Mouse (Mus musculus) forebrain, embryonic 16.5 days (tissue): ENCODE measurements around the gene Gemin6. TPM values are rescaled to one million over a fixed set of nuclear protein-coding genes. Genes with fewer than 3 reads are reported as not detected.
A peak's percentile ranks its signal among the peaks of the same experiment; 100 is the strongest.
"Not testable (repeated sequence)": the region's sequence is repeated elsewhere in the genome, so short reads cannot be mapped to it uniquely, and the experiment has no call there.

ENCODE experiments used
- ATAC-seq: fragments of 200-750 bp; cut with Nextera tagmentation; 2 replicates; pipeline ENCODE4 v1.8.0; 2017; ENCODE audit warnings: mild to moderate bottlenecking, moderate library complexity
- H3K27ac ChIP-seq: fragments of 300-500 bp; sonication (generic); 2 replicates; pipeline ENCODE4 v1.5.1; 2014; ENCODE audit warnings: low read length, control low read depth
- H3K27me3 ChIP-seq: fragments of 300-500 bp; sonication (generic); replicated peaks from 2 replicates; pipeline ENCODE4 v1.6.1; 2014; ENCODE audit warnings: low read length; ENCODE audit not compliant: control insufficient read depth, insufficient read depth
- H3K36me3 ChIP-seq: fragments of 300-500 bp; sonication (generic); 2 replicates; pipeline ENCODE4 v1.6.1; 2014; ENCODE audit not compliant: control insufficient read depth, insufficient read depth
- H3K4me1 ChIP-seq: fragments of 300-500 bp; sonication (generic); replicated peaks from 2 replicates; pipeline ENCODE4 v1.6.1; 2014; ENCODE audit warnings: low read length; ENCODE audit not compliant: control insufficient read depth, insufficient read depth
- H3K4me2 ChIP-seq: fragments of 300-500 bp; sonication (generic); 2 replicates; pipeline ENCODE4 v1.6.1; 2014; ENCODE audit warnings: mild to moderate bottlenecking, low read length, control low read depth
- H3K4me3 ChIP-seq: fragments of 300-500 bp; sonication (generic); replicated peaks from 2 replicates; pipeline ENCODE4 v1.5.1; 2014; ENCODE audit warnings: mild to moderate bottlenecking, low read length, control low read depth
- H3K9ac ChIP-seq: fragments of 300-500 bp; sonication (generic); replicated peaks from 2 replicates; pipeline ENCODE4 v1.6.1; 2014; ENCODE audit warnings: low read depth, low read length, control low read depth
- H3K9me3 ChIP-seq: fragments of 300-500 bp; sonication (generic); 2 replicates; pipeline ENCODE4 v1.6.1; 2016; ENCODE audit warnings: low read length; ENCODE audit not compliant: control insufficient read depth
- WGBS: fragments of 180-500 bp; shearing (Covaris S2); extraction: QIAGEN DNeasy Blood & Tissue Kit; methylation state at CpG from one replicate; pipeline ENCODE4 v1.1.7; 2014; 5-methylcytosine and 5-hydroxymethylcytosine counted together
- polyA plus RNA-seq: library from polyadenylated mRNA; unstranded; fragments of >200 nt; fragmentation: Nextera tagmentation; extraction: Ambion mirVana; gene quantifications from 2 replicates; pipeline ENCODE4 v1.2.1, GENCODE M21; 2015

The Gemin6 gene
- 25.2 and 25.8 TPM in 2 replicates for polyA plus RNA-seq

DNA sequence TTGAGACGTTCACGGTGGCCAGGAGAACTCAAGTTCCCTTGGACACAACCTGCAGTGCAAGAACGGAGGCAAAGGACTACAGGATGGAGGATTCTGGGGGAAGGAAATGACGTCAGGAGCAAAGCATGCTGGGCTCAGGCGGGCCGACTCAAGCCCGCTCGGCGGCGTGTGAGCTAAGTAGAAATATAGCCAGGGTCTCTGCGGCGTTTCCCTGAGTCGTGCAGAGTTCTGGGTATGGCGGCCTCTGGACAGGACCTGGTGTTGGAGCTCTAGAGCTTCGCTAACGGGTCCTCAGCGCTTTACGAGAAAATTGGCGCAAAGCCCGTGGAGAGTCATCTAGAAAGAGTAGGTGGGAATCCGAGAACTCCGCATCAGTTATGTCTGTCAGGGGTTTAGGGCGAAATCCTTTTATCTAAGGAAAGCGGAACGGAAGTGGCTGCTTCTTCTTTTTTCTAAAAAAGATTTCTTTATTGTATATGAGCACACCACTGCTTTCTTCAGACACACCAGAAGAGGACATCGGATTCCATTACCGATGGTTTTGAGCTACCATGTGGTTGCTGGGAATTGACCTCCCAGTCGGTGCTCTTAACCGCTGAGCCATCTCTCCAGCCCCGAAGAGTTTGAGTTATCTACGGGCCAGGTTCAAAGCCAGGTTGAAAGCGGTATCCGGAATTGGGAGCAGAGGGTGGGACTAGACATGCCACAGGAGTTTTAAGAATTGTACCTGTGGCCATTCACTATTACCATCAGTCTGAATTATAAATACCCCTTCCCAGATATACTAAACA is at the start of gene Gemin6:
Gene Gemin6, plus strand, starts transcription at position 116 of the 791 bp plus-strand sequence.
- Histone ChIP-seq H3K9ac (peak within 1 kb of the TSS; percentile 68), H3K4me3 (peak within 1 kb of the TSS; percentile 66), H3K4me1 (peaks cover 10% of the 10 kb centered on the region), H3K36me3 (no peaks in the 10 kb centered on the region), H3K9me3 (no peaks in the 10 kb centered on the region), H3K27ac (peak within 1 kb of the TSS; percentile 85), H3K4me2 (peak within 1 kb of the TSS; percentile 81), H3K27me3 (no peaks in the 10 kb centered on the region)
- under 1% methylated on average over 33 of the region's 33 CpGs for WGBS
- ATAC-seq = peak; percentile 99

DNA sequence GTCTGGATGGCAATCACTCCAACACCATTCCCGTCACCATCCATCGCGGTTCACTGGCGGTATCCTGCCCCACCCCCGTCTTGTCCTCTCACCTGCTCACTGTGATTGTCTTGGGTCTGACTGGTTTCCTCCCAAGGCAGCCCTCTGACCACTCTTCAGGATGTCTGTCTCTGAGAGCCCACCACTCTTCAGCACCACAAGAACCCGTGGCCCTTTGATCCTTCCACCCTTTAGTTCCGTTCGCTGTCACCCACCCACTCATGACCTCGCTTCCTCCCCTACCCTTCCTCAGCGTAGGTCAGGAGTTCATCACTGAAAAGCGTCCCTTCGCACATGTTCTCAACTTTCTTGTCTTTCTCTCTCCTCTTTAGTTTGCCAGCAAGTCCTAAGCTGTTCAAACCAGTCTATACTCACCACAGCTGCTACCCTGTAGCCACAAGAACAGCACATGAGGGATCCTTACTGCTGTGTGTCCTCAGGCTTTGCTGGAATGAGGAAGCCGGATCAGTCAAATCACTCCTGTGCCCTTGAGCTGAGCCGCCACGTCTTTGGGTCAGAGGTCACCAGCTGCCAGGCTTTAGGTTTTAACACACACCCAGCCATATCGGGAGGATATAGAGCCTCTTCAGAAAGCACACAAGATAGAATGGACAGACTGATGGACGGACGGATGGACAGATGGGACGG is 49.4 kb upstream of the Gemin6 start:
- Histone ChIP-seq H3K9me3 (no peaks in the 10 kb centered on the region), H3K4me2 (no peak overlapping the region), H3K4me3 (no peak overlapping the region), H3K9ac (no peak overlapping the region), H3K27me3 (no peaks in the 10 kb centered on the region), H3K4me1 (no peaks in the 10 kb centered on the region), H3K27ac (no peak overlapping the region), H3K36me3 (no peaks in the 10 kb centered on the region)
- no peak; the same call in 1 of the 2 replicates for ATAC-seq
- WGBS = 86% methylated on average over 19 of the region's 19 CpGs

DNA sequence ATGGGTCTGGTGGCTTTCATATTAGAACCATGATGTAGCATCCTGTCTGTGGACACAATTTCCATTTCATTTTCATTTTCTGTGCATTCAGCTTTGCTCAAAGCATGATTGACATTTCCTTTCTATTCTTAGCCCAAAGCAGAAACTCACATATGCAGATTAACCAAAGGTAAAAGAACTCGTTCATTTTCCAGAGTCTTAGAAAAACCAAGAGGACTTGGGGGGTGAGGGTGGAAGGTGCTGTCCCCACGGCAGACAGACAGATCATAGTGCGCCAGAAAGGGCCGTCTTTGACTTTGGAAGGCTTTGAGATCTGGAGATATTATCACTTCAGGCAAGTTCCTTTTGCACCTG is 48.9 kb upstream of the Gemin6 start:
- no peak for ATAC-seq
- H3K36me3 ChIP-seq = no peaks in the 10 kb centered on the region
- no peaks in the 10 kb centered on the region for H3K9me3 ChIP-seq
- no peaks in the 10 kb centered on the region for H3K4me1 ChIP-seq
- no peak overlapping the region for H3K9ac ChIP-seq
- H3K4me3 ChIP-seq = no peak overlapping the region
- H3K4me2 ChIP-seq = no peak overlapping the region
- H3K27ac ChIP-seq = no peak overlapping the region
- H3K27me3 ChIP-seq = no peaks in the 10 kb centered on the region
- WGBS = 66% methylated on average over 4 of the region's 4 CpGs

DNA sequence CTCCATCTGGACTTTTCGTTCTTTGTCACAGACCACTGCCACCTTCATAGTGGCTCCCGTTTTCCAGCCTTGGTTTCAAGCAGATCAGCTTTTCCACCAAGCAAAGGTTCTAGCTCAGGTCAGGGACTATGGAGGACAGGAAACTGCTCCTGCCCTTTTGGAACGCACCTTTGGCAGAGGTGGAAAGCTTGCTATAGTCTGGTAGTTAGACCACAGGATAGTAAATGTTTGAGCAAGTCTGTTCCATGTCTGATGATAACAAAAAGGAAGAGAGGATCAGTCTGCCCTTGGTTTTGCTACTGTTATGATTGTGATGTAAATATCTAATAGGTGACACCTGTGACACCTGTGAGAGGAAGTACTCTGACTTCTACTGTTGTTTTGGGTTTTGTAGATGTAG is 48.3 kb upstream of the Gemin6 start:
- H3K27me3 ChIP-seq = no peaks in the 10 kb centered on the region
- H3K27ac ChIP-seq = no peak overlapping the region
- no peaks in the 10 kb centered on the region for H3K4me1 ChIP-seq
- no peaks in the 10 kb centered on the region for H3K36me3 ChIP-seq
- H3K9ac ChIP-seq = no peak overlapping the region
- 88% methylated on average over 3 of the region's 3 CpGs for WGBS
- no peak overlapping the region for H3K4me3 ChIP-seq
- H3K4me2 ChIP-seq = no peak overlapping the region
- no peak for ATAC-seq
- H3K9me3 ChIP-seq = no peaks in the 10 kb centered on the region

DNA sequence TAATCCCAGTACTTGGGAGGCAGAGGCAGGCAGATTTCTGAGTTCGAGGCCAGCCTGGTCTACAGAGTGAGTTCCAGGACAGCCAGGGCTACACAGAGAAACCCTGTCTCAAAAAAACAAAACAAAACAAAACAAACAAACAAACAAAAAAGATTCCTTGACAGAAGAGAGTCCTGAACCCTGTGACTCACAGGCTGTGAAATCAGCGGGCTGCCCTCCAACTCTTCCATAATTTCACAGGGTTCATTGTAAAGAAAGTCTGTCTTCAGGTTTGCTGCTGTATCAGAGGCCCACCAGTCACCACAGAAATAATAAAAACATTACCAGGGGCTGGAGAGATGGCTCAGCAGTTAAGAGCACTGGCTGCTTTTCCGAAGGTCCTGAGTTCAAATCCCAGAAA is 45.4 kb upstream of the Gemin6 start:
- not testable (repeated sequence) for H3K9me3 ChIP-seq, H3K36me3 ChIP-seq, H3K27ac ChIP-seq, H3K4me2 ChIP-seq, H3K9ac ChIP-seq, H3K4me3 ChIP-seq, H3K4me1 ChIP-seq, ATAC-seq, H3K27me3 ChIP-seq
- WGBS = 95% methylated on average over 3 of the region's 3 CpGs

GRCm38 (mm10) chr17:80179959-80180358 is 44.3 kb upstream of the Gemin6 start:
- Histone ChIP-seq H3K9ac (no peak overlapping the region), H3K4me1 (no peaks in the 10 kb centered on the region), H3K36me3 (no peaks in the 10 kb centered on the region), H3K4me3 (no peak overlapping the region), H3K27me3 (no peaks in the 10 kb centered on the region), H3K4me2 (no peak overlapping the region), H3K27ac (no peak overlapping the region), H3K9me3 (no peaks in the 10 kb centered on the region)
- peak; percentile 84 for ATAC-seq
- WGBS = 2% methylated on average over 6 of the region's 6 CpGs

DNA sequence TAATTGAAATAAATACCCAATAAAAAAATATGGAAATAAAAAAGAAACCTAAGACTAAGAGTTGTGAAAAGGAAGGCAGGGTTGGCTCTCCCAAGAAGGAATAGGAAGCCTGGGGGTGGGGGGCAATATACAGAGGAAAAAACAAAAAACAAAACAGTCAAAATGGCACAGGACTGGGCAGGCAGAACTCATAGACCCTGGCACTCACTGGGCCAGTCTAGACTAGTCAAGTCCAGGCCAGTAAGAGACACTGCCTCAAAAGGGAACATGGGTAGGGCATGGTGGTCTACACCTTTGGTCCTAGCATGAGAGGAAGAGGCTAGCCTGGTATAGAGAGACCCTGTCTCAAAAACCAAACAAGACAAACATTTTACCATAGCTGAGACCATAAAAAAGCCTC is 43.8 kb upstream of the Gemin6 start:
- Histone ChIP-seq H3K4me1 (no peaks in the 10 kb centered on the region), H3K27me3 (no peaks in the 10 kb centered on the region)
- ATAC-seq = peak; percentile 37

GRCm38 (mm10) chr17:80183615-80184014 is 40.6 kb upstream of the Gemin6 start:
- no peak for ATAC-seq
- H3K27ac ChIP-seq = no peak overlapping the region
- H3K4me2 ChIP-seq = no peak overlapping the region
- no peaks in the 10 kb centered on the region for H3K4me1 ChIP-seq
- no peaks in the 10 kb centered on the region for H3K9me3 ChIP-seq
- WGBS = 82% methylated on average over 10 of the region's 10 CpGs
- H3K36me3 ChIP-seq = no peaks in the 10 kb centered on the region
- no peaks in the 10 kb centered on the region for H3K27me3 ChIP-seq
- H3K4me3 ChIP-seq = no peak overlapping the region
- H3K9ac ChIP-seq = no peak overlapping the region

More for the DNA sequence above, 43.8 kb upstream of the Gemin6 start:
- H3K4me3 ChIP-seq = no peak overlapping the region
- H3K9me3 ChIP-seq = no peaks in the 10 kb centered on the region
- no peak overlapping the region for H3K9ac ChIP-seq
- no peaks in the 10 kb centered on the region for H3K36me3 ChIP-seq
- no peak overlapping the region for H3K4me2 ChIP-seq
- no peak overlapping the region for H3K27ac ChIP-seq

DNA sequence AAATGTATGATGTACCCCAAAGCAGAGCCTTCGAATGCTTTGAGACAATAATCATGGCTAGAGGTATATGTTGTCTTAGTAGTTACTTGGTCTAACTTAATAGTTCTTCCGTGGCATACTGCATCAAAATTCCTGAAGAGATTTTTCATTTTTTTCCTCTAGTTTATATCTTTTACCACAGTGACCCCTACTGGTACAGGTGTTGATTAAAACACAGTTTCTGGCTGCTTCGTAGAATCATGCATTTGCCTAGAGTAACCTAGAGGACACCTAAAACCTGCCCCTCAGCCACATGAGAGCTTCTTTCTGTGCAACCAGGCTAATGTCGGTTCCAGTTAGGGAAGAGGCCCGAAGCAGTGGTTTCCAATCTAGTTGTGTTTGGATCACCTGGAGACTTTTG is 31.2 kb upstream of the Gemin6 start:
- 69% methylated on average over 5 of the region's 5 CpGs for WGBS
- Histone ChIP-seq H3K27ac (no peak overlapping the region), H3K4me3 (no peak overlapping the region), H3K9ac (no peak overlapping the region), H3K4me1 (no peaks in the 10 kb centered on the region), H3K4me2 (no peak overlapping the region), H3K27me3 (no peaks in the 10 kb centered on the region), H3K36me3 (peaks cover 13% of the 10 kb centered on the region), H3K9me3 (no peaks in the 10 kb centered on the region)
- peak; percentile 54 for ATAC-seq
